Mouse (Mus musculus) lung, postnatal 36 days (tissue): ENCODE data around the gene Olfr282.

ENCODE experiments used
- DNase-seq: peaks from one replicate; pipeline ENCODE4 v3.0.0; 2022; ENCODE audit warnings: mixed read lengths

Olfr282 gene

GRCm38 (mm10) chr15:98475382-98475781, 44.4 kb downstream of the Olfr282 start:
- peak; percentile 74 for DNase-seq

GRCm38 (mm10) chr15:98476281-98476680, 45.3 kb downstream of the Olfr282 start:
- DNase-seq, result no peak

GRCm38 (mm10) chr15:98479568-98480102, 48.6 kb downstream of the Olfr282 start:
- DNase-seq, result no peak

GRCm38 (mm10) chr15:98482701-98483100, 51.7 kb downstream of the Olfr282 start, which contains the start of gene Lalba:
Gene Lalba (minus strand): TSS chr15:98482721.
- DNase-seq, result no peak

GRCm38 (mm10) chr15:98483907-98484886, 53.2 kb downstream of the Olfr282 start:
- DNase-seq, result peak; percentile 74

- no peak for DNase-seq
These were observed 55.5 kb downstream of the Olfr282 start for GRCm38 (mm10) chr15:98486433-98487021.
